Mouse (Mus musculus) liver, postnatal 0 days (tissue): ENCODE measurements around the gene Zcchc24. TPM values are rescaled to one million over a fixed set of nuclear protein-coding genes. Genes with fewer than 3 reads are reported as not detected.

Experiments
- ATAC-seq: fragments of 200-750 bp; cut with Nextera tagmentation; 2 replicates; pipeline ENCODE4 v1.8.0; 2017; ENCODE audit warnings: mild to moderate bottlenecking, moderate library complexity
- DNase-seq: peaks from one replicate; pipeline ENCODE4 v3.0.0-alpha.2; 2016
- H3K27ac ChIP-seq: fragments of 300-500 bp; sonication (generic); 2 replicates; pipeline ENCODE4 v1.5.1; 2014; ENCODE audit warnings: antibody characterized with exemption, moderate library complexity, mild to moderate bottlenecking, low read depth
- H3K27me3 ChIP-seq: fragments of 300-500 bp; sonication (generic); 2 replicates; pipeline ENCODE4 v1.6.1; 2014; ENCODE audit warnings: low read length, control low read depth, mixed read lengths; ENCODE audit not compliant: insufficient read depth
- H3K36me3 ChIP-seq: fragments of 300-500 bp; sonication (generic); replicated peaks from 2 replicates; pipeline ENCODE4 v1.6.1; 2014; ENCODE audit warnings: mild to moderate bottlenecking, control low read depth, low read length, moderate library complexity, mixed read lengths; ENCODE audit not compliant: insufficient read depth
- H3K4me1 ChIP-seq: fragments of 300-500 bp; sonication (generic); 2 replicates; pipeline ENCODE4 v1.6.1; 2014; ENCODE audit warnings: antibody characterized with exemption, mild to moderate bottlenecking, control low read depth; ENCODE audit not compliant: insufficient read depth
- H3K4me2 ChIP-seq: fragments of 300-500 bp; sonication (generic); 2 replicates; pipeline ENCODE4 v1.6.1; 2014; ENCODE audit warnings: low read depth, mild to moderate bottlenecking, low read length, moderate library complexity, mixed read lengths
- H3K4me3 ChIP-seq: fragments of 300-500 bp; sonication (generic); 2 replicates; pipeline ENCODE4 v1.5.1; 2014; ENCODE audit warnings: low read depth, low read length
- H3K9ac ChIP-seq: fragments of 300-500 bp; sonication (generic); replicated peaks from 2 replicates; pipeline ENCODE4 v1.6.1; 2014; ENCODE audit warnings: mild to moderate bottlenecking, moderate library complexity
- H3K9me3 ChIP-seq: fragments of 300-500 bp; sonication (generic); 2 replicates; pipeline ENCODE4 v1.6.1; 2016; ENCODE audit warnings: mild to moderate bottlenecking, control low read depth, low read length, mixed read lengths
- CTCF ChIP-seq: sonication (generic); IDR thresholded peaks from 2 replicates; pipeline ENCODE4 v1.5.1; 2016; ENCODE audit warnings: antibody characterized with exemption, low read depth
- EP300 ChIP-seq: IDR thresholded peaks from 2 replicates; pipeline ENCODE4 v1.6.1; 2016; ENCODE audit warnings: antibody characterized with exemption, low read depth, mild to moderate bottlenecking
- WGBS: fragments of 180-500 bp; shearing (Covaris S2); extraction: QIAGEN DNeasy Blood & Tissue Kit; methylation state at CpG from one replicate; pipeline ENCODE4 v1.1.7; 2014; ENCODE audit not compliant: insufficient replicate concordance; 5-methylcytosine and 5-hydroxymethylcytosine counted together
- polyA plus RNA-seq: library from polyadenylated mRNA; unstranded; fragments of >200 nt; fragmentation: Nextera tagmentation; extraction: Ambion mirVana; gene quantifications from 2 replicates; pipeline ENCODE4 v1.2.1, GENCODE M21; 2015

Zcchc24 gene
- polyA plus RNA-seq, 1 experiment from 2014 or later: 13.8 TPM

DNA sequence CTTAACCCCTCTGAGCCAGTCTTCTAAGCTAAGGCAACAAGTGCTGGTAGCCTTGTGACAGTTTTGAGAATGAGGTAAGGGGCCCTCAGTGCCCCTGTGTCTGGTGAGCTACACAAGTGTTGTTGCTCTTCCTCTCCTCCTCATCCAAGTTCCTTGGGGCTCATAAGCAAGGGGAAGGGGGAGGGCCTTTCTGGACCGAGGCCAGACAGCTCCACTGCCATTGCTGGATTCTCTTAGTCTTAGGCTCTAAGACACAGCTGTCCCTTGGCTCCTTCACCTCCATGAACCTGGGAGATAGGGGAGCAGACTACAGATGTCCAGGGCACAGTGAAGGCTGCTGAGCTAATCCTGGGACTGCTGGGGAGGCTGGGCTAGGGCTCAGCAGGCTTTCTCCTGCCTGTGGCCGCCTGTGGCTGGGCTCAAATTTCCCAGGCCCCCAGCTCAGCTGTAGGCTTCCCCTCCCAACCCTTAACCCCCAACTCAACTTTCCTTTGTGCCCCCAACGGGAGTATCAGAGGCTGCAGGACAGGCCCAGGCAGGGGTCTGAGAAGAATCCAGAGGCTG lies 34.5 kb upstream of the Zcchc24 start:
- 65% methylated on average over 3 of the region's 3 CpGs for WGBS
- DNase-seq: no peak
- Histone ChIP-seq H3K4me1 (no peaks in the 10 kb centered on the region), H3K9me3 (no peaks in the 10 kb centered on the region), H3K36me3 (no peaks in the 10 kb centered on the region), H3K27ac (no peak overlapping the region), H3K9ac (no peak overlapping the region), H3K27me3 (peaks cover 5% of the 10 kb centered on the region; the same call in 1 of the 2 replicates), H3K4me2 (no peak overlapping the region), H3K4me3 (no peak overlapping the region)
- TF ChIP-seq EP300 (no peak), CTCF (no peak)
- ATAC-seq: no peak

DNA sequence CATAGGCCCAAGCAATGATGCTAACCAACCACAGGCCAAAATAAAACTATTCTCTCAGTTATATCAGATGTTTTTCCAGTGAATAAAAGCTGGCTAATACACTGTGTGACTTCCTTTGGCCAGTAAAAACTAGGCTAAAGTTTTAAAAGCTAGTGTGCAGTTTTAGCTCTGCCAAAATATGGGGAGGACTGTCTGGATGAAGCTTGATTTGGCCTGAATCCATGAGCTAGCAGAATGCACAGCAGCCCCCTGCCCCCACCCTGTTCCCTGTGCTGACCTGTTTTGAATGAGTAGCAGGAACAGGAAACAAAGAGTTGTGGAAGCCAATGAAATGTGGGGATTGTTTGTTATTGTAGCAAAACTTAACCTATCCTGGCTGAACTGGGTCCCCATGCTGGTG lies 33.7 kb upstream of the Zcchc24 start:
- no peak for TF ChIP-seq CTCF
- TF ChIP-seq EP300: no peak

DNA sequence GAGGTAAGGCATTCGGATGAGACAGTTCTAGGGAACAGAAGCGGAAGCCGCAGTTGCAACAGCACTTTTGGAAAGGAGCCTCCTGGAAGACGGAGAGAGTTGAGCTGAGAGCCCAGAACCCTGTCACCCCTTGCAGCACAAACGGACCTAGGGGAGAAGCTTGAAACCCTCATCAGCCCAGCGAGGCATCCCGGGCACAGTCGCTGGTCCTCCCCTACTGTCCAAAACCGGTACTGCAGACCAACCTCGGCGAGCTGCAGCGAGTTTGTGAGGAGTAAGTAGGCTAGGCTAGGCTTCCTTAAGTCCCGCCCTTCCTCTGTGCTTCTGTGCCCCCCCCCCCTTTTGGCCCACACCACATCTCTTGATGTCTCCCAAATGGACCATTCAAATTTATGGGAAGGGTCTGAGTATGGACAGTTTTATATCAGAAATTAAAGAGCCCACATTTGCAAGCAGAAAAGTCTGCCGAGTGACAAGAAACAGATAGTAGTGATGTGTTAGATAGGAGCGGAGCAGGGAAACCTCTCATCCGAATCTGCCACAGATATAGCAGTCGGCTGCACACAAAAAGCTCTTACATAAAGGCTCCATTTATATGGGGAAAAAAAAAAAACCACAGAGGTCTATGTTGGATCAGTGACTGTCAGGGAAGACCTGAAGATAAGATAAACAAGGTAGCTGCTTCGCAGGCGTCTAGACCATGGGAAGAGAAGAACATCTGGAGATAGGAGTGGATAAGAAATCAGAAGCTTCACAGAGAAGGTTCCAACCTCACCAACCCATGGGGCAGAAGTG lies 31.5 kb upstream of the Zcchc24 start:
- no peak for TF ChIP-seq EP300
- peak; percentile 97 for TF ChIP-seq CTCF
- H3K9ac ChIP-seq: no peak overlapping the region
- 22% methylated on average over 19 of the region's 19 CpGs for WGBS
- H3K27me3 ChIP-seq: peaks cover 5% of the 10 kb centered on the region; the same call in 1 of the 2 replicates
- no peak overlapping the region for H3K4me2 ChIP-seq
- no peak overlapping the region for H3K4me3 ChIP-seq
- H3K27ac ChIP-seq: no peak overlapping the region
- peak; percentile 55; the same call in 1 of the 2 replicates for ATAC-seq
- no peaks in the 10 kb centered on the region for H3K9me3 ChIP-seq
- no peaks in the 10 kb centered on the region for H3K4me1 ChIP-seq
- H3K36me3 ChIP-seq: no peaks in the 10 kb centered on the region
- peak; percentile 85 for DNase-seq

More for the DNA sequence above, 33.7 kb upstream of the Zcchc24 start:
- H3K4me1 ChIP-seq: no peaks in the 10 kb centered on the region
- no peak for DNase-seq
- peaks cover 5% of the 10 kb centered on the region; the same call in 1 of the 2 replicates for H3K27me3 ChIP-seq
- H3K27ac ChIP-seq: no peak overlapping the region
- no peaks in the 10 kb centered on the region for H3K36me3 ChIP-seq
- H3K4me2 ChIP-seq: no peak overlapping the region
- H3K4me3 ChIP-seq: no peak overlapping the region
- no peak overlapping the region for H3K9ac ChIP-seq
- H3K9me3 ChIP-seq: no peaks in the 10 kb centered on the region
- ATAC-seq: no peak

DNA sequence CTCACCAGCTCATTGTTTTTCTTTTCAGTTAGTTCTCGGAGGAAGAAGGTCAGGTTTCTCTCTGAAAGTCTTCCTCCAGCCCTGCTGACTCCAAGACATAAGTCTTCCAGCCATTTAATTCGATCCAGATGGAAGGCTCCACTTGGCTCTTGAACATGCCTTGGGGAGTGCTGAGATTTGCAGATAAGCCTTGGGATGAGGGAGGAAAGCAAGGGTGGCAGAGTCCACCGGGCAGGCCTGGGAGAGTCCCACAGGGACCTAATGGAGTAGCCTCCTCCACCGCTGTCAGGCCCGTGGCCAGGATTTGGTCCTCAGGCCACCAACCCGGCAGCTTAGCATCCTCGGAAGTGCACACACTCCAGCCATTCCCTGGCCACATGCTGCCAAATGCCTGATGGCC lies 27.8 kb upstream of the Zcchc24 start:
- no peak for ATAC-seq
- no peak for DNase-seq
- Histone ChIP-seq H3K36me3 (no peaks in the 10 kb centered on the region), H3K27me3 (peaks cover 5% of the 10 kb centered on the region; the same call in 1 of the 2 replicates), H3K4me3 (no peak overlapping the region), H3K4me2 (no peak overlapping the region), H3K4me1 (no peaks in the 10 kb centered on the region), H3K9me3 (no peaks in the 10 kb centered on the region), H3K9ac (no peak overlapping the region), H3K27ac (no peak overlapping the region)
- WGBS: 81% methylated on average over 7 of the region's 7 CpGs
- TF ChIP-seq CTCF (no peak), EP300 (no peak)

- H3K9ac ChIP-seq: no peak overlapping the region
- H3K9me3 ChIP-seq: no peaks in the 10 kb centered on the region
- H3K4me2 ChIP-seq: peak overlapping the region; percentile 55
- WGBS: 28% methylated on average over 10 of the region's 10 CpGs
- H3K27ac ChIP-seq: peak overlapping the region; percentile 52; the same call in 1 of the 2 replicates
- TF ChIP-seq CTCF: no peak
- no peak for TF ChIP-seq EP300
- no peaks in the 10 kb centered on the region for H3K4me1 ChIP-seq
- DNase-seq (peak; percentile 63), ATAC-seq (peak; percentile 57; the same call in 1 of the 2 replicates)
- no peak overlapping the region for H3K4me3 ChIP-seq
- peaks cover 5% of the 10 kb centered on the region; the same call in 1 of the 2 replicates for H3K27me3 ChIP-seq
- no peaks in the 10 kb centered on the region for H3K36me3 ChIP-seq
Measured at GRCm38 (mm10) chr14:25795561-25796174, 26.8 kb upstream of the Zcchc24 start.

DNA sequence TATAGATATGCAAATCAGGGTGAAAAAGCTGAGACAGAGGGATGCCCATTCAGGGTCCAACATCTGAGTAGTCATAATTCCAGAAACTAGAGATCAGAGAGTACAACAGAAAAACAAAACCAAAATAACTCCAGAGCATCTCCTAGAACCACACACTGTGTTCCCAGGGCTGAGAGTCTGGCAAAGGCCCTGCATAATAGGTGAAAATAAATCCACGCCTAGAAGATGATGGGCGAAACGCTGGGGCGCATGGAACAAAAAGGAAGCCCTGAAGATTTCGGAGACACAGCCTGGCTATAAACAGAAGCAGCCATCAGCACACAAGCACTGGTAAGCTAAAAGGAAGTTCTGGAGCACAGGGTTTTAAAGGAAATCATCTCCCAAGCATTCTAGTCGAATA lies 26.2 kb upstream of the Zcchc24 start:
- Histone ChIP-seq H3K4me2 (peak overlapping the region; percentile 55), H3K9ac (no peak overlapping the region), H3K36me3 (no peaks in the 10 kb centered on the region), H3K4me3 (no peak overlapping the region), H3K27ac (peak overlapping the region; percentile 52), H3K27me3 (peaks cover 5% of the 10 kb centered on the region; the same call in 1 of the 2 replicates), H3K9me3 (no peaks in the 10 kb centered on the region), H3K4me1 (no peaks in the 10 kb centered on the region)
- ATAC-seq: no peak
- no peak for TF ChIP-seq CTCF
- no peak for TF ChIP-seq EP300
- WGBS: 59% methylated on average over 6 of the region's 6 CpGs
- no peak for DNase-seq
